Mouse (Mus musculus) CD8-positive naive resting alpha-beta T cell, adult 57 days (primary cell): Measurements from ENCODE around the gene Fam84b. TPM values are rescaled to one million over a fixed set of nuclear protein-coding genes. Genes with fewer than 3 reads are reported as not detected.

Experiments used
- total RNA-seq: library from RNA; stranded (reverse); gene quantifications from one replicate; pipeline ENCODE4 v1.2.4, GENCODE M21; 2023

The Fam84b gene
- total RNA-seq: 19.2 TPM

DNA sequence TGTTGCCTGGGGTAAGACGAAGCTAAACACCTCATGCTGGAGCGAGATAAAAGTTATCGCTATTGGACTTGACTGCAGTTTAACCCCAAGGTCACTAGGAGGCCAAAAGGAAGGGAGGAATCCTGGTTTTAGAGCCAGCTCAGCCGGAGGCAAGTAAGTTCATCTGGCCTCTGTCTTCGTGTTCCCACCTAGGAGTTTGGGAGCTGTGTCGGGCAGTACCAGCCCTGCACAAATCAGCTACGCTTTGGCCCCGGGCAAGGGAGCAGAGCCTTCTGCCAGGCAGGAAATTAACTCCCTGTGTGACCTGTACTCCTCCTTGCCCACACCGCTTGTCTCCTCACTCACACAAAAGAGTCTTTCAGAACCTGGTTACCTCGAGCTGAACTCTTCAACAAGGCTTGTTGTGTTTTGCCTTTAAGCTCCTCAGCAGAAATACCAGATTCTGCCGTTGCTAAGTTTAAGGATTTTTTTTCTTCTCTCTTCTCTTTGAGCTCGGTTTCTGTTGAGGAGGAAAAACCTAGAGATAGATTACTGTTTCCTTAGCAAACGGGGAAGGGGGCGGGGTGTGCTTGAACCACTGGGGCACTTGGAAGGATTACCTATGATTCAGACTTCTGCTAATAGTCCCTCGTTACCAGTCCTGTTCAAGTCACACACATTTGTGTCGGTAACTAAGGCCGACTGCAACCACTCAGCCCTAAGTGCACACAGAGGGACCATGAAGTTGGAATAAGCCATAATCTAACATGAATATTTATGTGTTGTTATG is at the start of gene Fam84b:
Fam84b (minus strand) TSS at position 548 of the 769 bp plus-strand sequence.

Other genes starting within 250 kb of the Fam84b start
- gene A1bg, start 69.2 kb upstream of the Fam84b start, total RNA-seq: not detected